Mouse (Mus musculus): ENCODE results near the gene Fam71b. TPM values are rescaled to one million over a fixed set of nuclear protein-coding genes. Genes with fewer than 3 reads are reported as not detected.

Fam71b gene
- polyA plus RNA-seq, 1 experiment, result 1.2 TPM

GRCm38 (mm10) chr11:46380097-46380675 is 16.2 kb upstream of the Fam71b start:
- TF ChIP-seq CTCF (IDR thresholded peaks at IDR 0.05; ENCODE audit: extremely low read depth, insufficient read depth, insufficient read length, insufficient replicate concordance), result no peak
- TF ChIP-seq POLR2A (IDR thresholded peaks at IDR 0.05; ENCODE audit: low read depth, low read length), result no peak
- Histone ChIP-seq H3K27ac (ENCODE audit: insufficient read depth, low read length) (no peak overlapping the region), H3K4me1 (ENCODE audit: control insufficient read depth, insufficient read depth, insufficient read length) (peaks cover 12% of the 10 kb centered on the region; the same call in 1 of the 2 replicates), H3K36me3 (ENCODE audit: control insufficient read depth, insufficient read depth, low read length) (0 out of 2 replicates have a peak, but pooled peaks cover 1% of the 10 kb centered on the region), H3K4me3 (ENCODE audit: extremely low read depth, insufficient read depth, insufficient read length) (no peak overlapping the region), H3K27me3 (ENCODE audit: control insufficient read depth, insufficient read depth, low read length) (no peaks in the 10 kb centered on the region)
- DNase-seq (ENCODE audit: low read depth in 1 of 2, low spot score in 2 of 2), result no peak
- 32% methylated on average over 7 of the region's 7 CpGs for WGBS

- WGBS, result 81% methylated on average over 4 of the region's 4 CpGs
- 0 out of 2 replicates have a peak, but pooled peaks cover 1% of the 10 kb centered on the region for H3K36me3 ChIP-seq (ENCODE audit: control insufficient read depth, insufficient read depth, low read length)
- peaks cover 12% of the 10 kb centered on the region; the same call in 1 of the 2 replicates for H3K4me1 ChIP-seq (ENCODE audit: control insufficient read depth, insufficient read depth, insufficient read length)
- TF ChIP-seq POLR2A (IDR thresholded peaks at IDR 0.05; ENCODE audit: low read depth, low read length), result no peak
- TF ChIP-seq CTCF (IDR thresholded peaks at IDR 0.05; ENCODE audit: extremely low read depth, insufficient read depth, insufficient read length, insufficient replicate concordance), result no peak
- H3K27me3 ChIP-seq (ENCODE audit: control insufficient read depth, insufficient read depth, low read length), result no peaks in the 10 kb centered on the region
- no peak overlapping the region; the same call in 1 of the 2 replicates for H3K27ac ChIP-seq (ENCODE audit: insufficient read depth, low read length)
- no peak overlapping the region for H3K4me3 ChIP-seq (ENCODE audit: extremely low read depth, insufficient read depth, insufficient read length)
- no peak for DNase-seq (ENCODE audit: low read depth in 1 of 2, low spot score in 2 of 2)
Observed at GRCm38 (mm10) chr11:46382466-46382865, 13.9 kb upstream of the Fam71b start.

GRCm38 (mm10) chr11:46384925-46385324 is 11.4 kb upstream of the Fam71b start:
- TF ChIP-seq CTCF (IDR thresholded peaks at IDR 0.05; ENCODE audit: extremely low read depth, insufficient read depth, insufficient read length, insufficient replicate concordance) (no peak), POLR2A (IDR thresholded peaks at IDR 0.05; ENCODE audit: low read depth, low read length) (no peak)
- Histone ChIP-seq H3K27me3 (ENCODE audit: control insufficient read depth, insufficient read depth, low read length) (no peaks in the 10 kb centered on the region), H3K4me3 (ENCODE audit: extremely low read depth, insufficient read depth, insufficient read length) (no peak overlapping the region), H3K27ac (ENCODE audit: insufficient read depth, low read length) (no peak overlapping the region), H3K4me1 (ENCODE audit: control insufficient read depth, insufficient read depth, insufficient read length) (peaks cover 5% of the 10 kb centered on the region; the same call in 1 of the 2 replicates), H3K36me3 (ENCODE audit: control insufficient read depth, insufficient read depth, low read length) (0 out of 2 replicates have a peak, but pooled peaks cover 1% of the 10 kb centered on the region)
- 36% methylated on average over 2 of the region's 2 CpGs for WGBS
- no peak for DNase-seq (ENCODE audit: low read depth in 1 of 2, low spot score in 2 of 2)

- Histone ChIP-seq H3K4me1 (ENCODE audit: control insufficient read depth, insufficient read depth, insufficient read length) (peaks cover 6% of the 10 kb centered on the region; the same call in 1 of the 2 replicates), H3K27ac (ENCODE audit: insufficient read depth, low read length) (peak overlapping the region; percentile 55; the same call in 1 of the 2 replicates), H3K27me3 (ENCODE audit: control insufficient read depth, insufficient read depth, low read length) (no peaks in the 10 kb centered on the region), H3K36me3 (ENCODE audit: control insufficient read depth, insufficient read depth, low read length) (0 out of 2 replicates have a peak, but pooled peaks cover 1% of the 10 kb centered on the region), H3K4me3 (ENCODE audit: extremely low read depth, insufficient read depth, insufficient read length) (peak overlapping the region; percentile 31)
- no peak for TF ChIP-seq CTCF (IDR thresholded peaks at IDR 0.05; ENCODE audit: extremely low read depth, insufficient read depth, insufficient read length, insufficient replicate concordance)
- no peak for TF ChIP-seq POLR2A (IDR thresholded peaks at IDR 0.05; ENCODE audit: low read depth, low read length)
- WGBS, result 73% methylated on average over 8 of the region's 8 CpGs
- no peak for DNase-seq (ENCODE audit: low read depth in 1 of 2, low spot score in 2 of 2)
Observed at GRCm38 (mm10) chr11:46386556-46386955, 9.8 kb upstream of the Fam71b start.

GRCm38 (mm10) chr11:46387061-46387460 is 9.3 kb upstream of the Fam71b start:
- Histone ChIP-seq H3K4me3 (ENCODE audit: extremely low read depth, insufficient read depth, insufficient read length) (peak overlapping the region; percentile 41; the same call in 1 of the 2 replicates), H3K4me1 (ENCODE audit: control insufficient read depth, insufficient read depth, insufficient read length) (peaks cover 6% of the 10 kb centered on the region; the same call in 1 of the 2 replicates), H3K36me3 (ENCODE audit: control insufficient read depth, insufficient read depth, low read length) (0 out of 2 replicates have a peak, but pooled peaks cover 1% of the 10 kb centered on the region), H3K27me3 (ENCODE audit: control insufficient read depth, insufficient read depth, low read length) (no peaks in the 10 kb centered on the region), H3K27ac (ENCODE audit: insufficient read depth, low read length) (peak overlapping the region; percentile 55; the same call in 1 of the 2 replicates)
- WGBS, result 77% methylated on average over 8 of the region's 8 CpGs
- DNase-seq (ENCODE audit: low read depth in 1 of 2, low spot score in 2 of 2), result no peak
- no peak for TF ChIP-seq CTCF (IDR thresholded peaks at IDR 0.05; ENCODE audit: extremely low read depth, insufficient read depth, insufficient read length, insufficient replicate concordance)
- no peak for TF ChIP-seq POLR2A (IDR thresholded peaks at IDR 0.05; ENCODE audit: low read depth, low read length)

- peak overlapping the region; percentile 50 for H3K4me3 ChIP-seq (ENCODE audit: extremely low read depth, insufficient read depth, insufficient read length)
- H3K27me3 ChIP-seq (ENCODE audit: control insufficient read depth, insufficient read depth, low read length), result no peaks in the 10 kb centered on the region
- no peaks in the 10 kb centered on the region for H3K36me3 ChIP-seq (ENCODE audit: control insufficient read depth, insufficient read depth, low read length)
- no peak for DNase-seq (ENCODE audit: low read depth in 1 of 2, low spot score in 2 of 2)
- WGBS, result 62% methylated on average over 6 of the region's 6 CpGs
- TF ChIP-seq CTCF (IDR thresholded peaks at IDR 0.05; ENCODE audit: extremely low read depth, insufficient read depth, insufficient read length, insufficient replicate concordance), result no peak
- no peak for TF ChIP-seq POLR2A (IDR thresholded peaks at IDR 0.05; ENCODE audit: low read depth, low read length)
- peak overlapping the region; percentile 87 for H3K27ac ChIP-seq (ENCODE audit: insufficient read depth, low read length)
- peaks cover 6% of the 10 kb centered on the region; the same call in 1 of the 2 replicates for H3K4me1 ChIP-seq (ENCODE audit: control insufficient read depth, insufficient read depth, insufficient read length)
Observed at GRCm38 (mm10) chr11:46388438-46388837, 7.9 kb upstream of the Fam71b start.
